ENCODE assay signal across 13 mouse cellular contexts in genomic region chr17:85608366-85609093, GRCm38 (mm10). TPM values are rescaled to one million over a fixed set of nuclear protein-coding genes. Genes with fewer than 3 reads are reported as not detected.
A peak's percentile ranks its signal among the peaks of the same experiment; 100 is the strongest.
DNase-seq lines count a peak whose midpoint lies in the region; ATAC-seq and TF ChIP-seq lines count a peak whose summit lies in the region.
"Had no signal": no experiment of that assay in that cellular context is flagged by ENCODE, and none has a peak within 500 bp of the region (broad histone marks: within the 10 kb centered on the region; RNA-seq: fewer than 3 reads in every experiment).

No protein-coding gene starts in this region.

- no peak overlapping the region for H3K4me2 ChIP-seq in hindbrain, embryonic 11.5 days (replicated peaks; ENCODE audit: low read depth, low read length)
- no peak overlapping the region for H3K4me2 ChIP-seq in hindbrain, embryonic 14.5 days (replicated peaks)
- H3K4me2 ChIP-seq in forebrain, postnatal 0 days (ENCODE audit: low read depth), result peak overlapping the region; percentile 28
- H3K4me2 ChIP-seq in neural tube, embryonic 11.5 days (ENCODE audit: low read depth), result peak overlapping the region; percentile 8; the same call in 1 of the 2 replicates
- no peak overlapping the region for H3K4me2 ChIP-seq in intestine, embryonic 16.5 days (ENCODE audit: low read depth, low read length)
- H3K4me2 ChIP-seq: lung, embryonic 14.5 days had no signal

- no peak for TF ChIP-seq CTCF in forebrain, postnatal 0 days (IDR thresholded peaks at IDR 0.05; ENCODE audit: low read depth)

- no peaks in the 10 kb centered on the region for H3K9me3 ChIP-seq in hindbrain, embryonic 11.5 days (ENCODE audit: control insufficient read depth, low read length)
- no peaks in the 10 kb centered on the region for H3K9me3 ChIP-seq in hindbrain, embryonic 14.5 days (ENCODE audit: control insufficient read depth, low read length)
- no peaks in the 10 kb centered on the region for H3K9me3 ChIP-seq in forebrain, postnatal 0 days (ENCODE audit: low read length)
- no peaks in the 10 kb centered on the region for H3K9me3 ChIP-seq in neural tube, embryonic 11.5 days (ENCODE audit: control insufficient read depth, low read length)
- no peaks in the 10 kb centered on the region for H3K9me3 ChIP-seq in intestine, embryonic 16.5 days (ENCODE audit: control insufficient read depth, low read length)

- H3K9ac ChIP-seq in hindbrain, embryonic 11.5 days (ENCODE audit: low read depth, low read length), result no peak overlapping the region
- H3K9ac ChIP-seq in hindbrain, embryonic 14.5 days, result no peak overlapping the region
- no peak overlapping the region for H3K9ac ChIP-seq in forebrain, postnatal 0 days
- H3K9ac ChIP-seq in neural tube, embryonic 11.5 days (ENCODE audit: low read length), result no peak overlapping the region
- no peak overlapping the region for H3K9ac ChIP-seq in intestine, embryonic 16.5 days (ENCODE audit: low read depth, low read length)
- H3K9ac ChIP-seq: lung, embryonic 14.5 days had no signal

- peak; percentile 27; the same call in 1 of the 2 replicates for ATAC-seq in hindbrain, embryonic 11.5 days (ENCODE audit: low FRiP score)
- ATAC-seq in hindbrain, embryonic 14.5 days (ENCODE audit: low FRiP score), result no peak
- ATAC-seq in forebrain, postnatal 0 days, result no peak
- ATAC-seq in neural tube, embryonic 11.5 days (ENCODE audit: insufficient read depth, low FRiP score, low TSS enrichment), result no peak
- ATAC-seq in intestine, embryonic 16.5 days, result no peak
- ATAC-seq: activated CD4-positive, CD25-positive, alpha-beta regulatory T cell, adult 4 months; CD4-positive, CD25-positive, alpha-beta regulatory T cell, adult 4 months had no signal

- H3K36me3 ChIP-seq in hindbrain, embryonic 11.5 days (ENCODE audit: control insufficient read depth, insufficient read depth, low read length), result no peaks in the 10 kb centered on the region
- no peaks in the 10 kb centered on the region for H3K36me3 ChIP-seq in hindbrain, embryonic 14.5 days (replicated peaks; ENCODE audit: control insufficient read depth, insufficient read depth)
- no peaks in the 10 kb centered on the region for H3K36me3 ChIP-seq in forebrain, postnatal 0 days (ENCODE audit: insufficient read depth)
- H3K36me3 ChIP-seq in neural tube, embryonic 11.5 days (ENCODE audit: control insufficient read depth, insufficient read depth, low read length), result no peaks in the 10 kb centered on the region
- H3K36me3 ChIP-seq in intestine, embryonic 16.5 days (ENCODE audit: control insufficient read depth, insufficient read depth, low read length), result no peaks in the 10 kb centered on the region

- WGBS in hindbrain, embryonic 11.5 days, result under 1% methylated on average over 42 of the region's 42 CpGs
- under 1% methylated on average over 41 of the region's 42 CpGs for WGBS in hindbrain, embryonic 14.5 days
- 6% methylated on average over 42 of the region's 42 CpGs for WGBS in forebrain, postnatal 0 days
- WGBS in neural tube, embryonic 11.5 days, result under 1% methylated on average over 41 of the region's 42 CpGs
- WGBS in intestine, embryonic 16.5 days, result 2% methylated on average over 42 of the region's 42 CpGs

- DNase-seq in hindbrain, embryonic 11.5 days (ENCODE audit: low spot score), result peak; percentile 66
- DNase-seq in hindbrain, embryonic 14.5 days (ENCODE audit: low spot score), result no peak
- DNase-seq in embryo, embryonic 10.5 days (ENCODE audit: low spot score), result peak; percentile 65
- no peak for DNase-seq in forebrain, postnatal 0 days
- peak; percentile 36 for DNase-seq in neural tube, embryonic 11.5 days (ENCODE audit: low spot score)
- no peak for DNase-seq in frontal cortex, postnatal 36 days (ENCODE audit: low spot score in 2 of 2)
- DNase-seq in cerebellum, postnatal 10 days, result no peak
- DNase-seq: lung, embryonic 14.5 days; right cerebral cortex, postnatal 14 days had no signal

- no peaks in the 10 kb centered on the region for H3K4me1 ChIP-seq in hindbrain, embryonic 11.5 days (replicated peaks; ENCODE audit: control insufficient read depth, insufficient read depth, low read length)
- H3K4me1 ChIP-seq in hindbrain, embryonic 14.5 days (replicated peaks; ENCODE audit: control insufficient read depth, insufficient read depth, low read length), result 0 out of 2 replicates have a peak, but pooled peaks cover 3% of the 10 kb centered on the region
- no peaks in the 10 kb centered on the region; the same call in 1 of the 2 replicates for H3K4me1 ChIP-seq in forebrain, postnatal 0 days (ENCODE audit: insufficient read depth)
- no peaks in the 10 kb centered on the region for H3K4me1 ChIP-seq in neural tube, embryonic 11.5 days (ENCODE audit: control insufficient read depth, insufficient read depth, low read length)
- H3K4me1 ChIP-seq in intestine, embryonic 16.5 days (ENCODE audit: control insufficient read depth, insufficient read depth, low read length), result no peaks in the 10 kb centered on the region

- H3K27me3 ChIP-seq in hindbrain, embryonic 11.5 days (ENCODE audit: control insufficient read depth, insufficient read depth, low read length), result peaks cover 86% of the 10 kb centered on the region
- peaks cover 91% of the 10 kb centered on the region for H3K27me3 ChIP-seq in hindbrain, embryonic 14.5 days (ENCODE audit: control insufficient read depth, insufficient read depth, low read length)
- peaks cover 69% of the 10 kb centered on the region for H3K27me3 ChIP-seq in forebrain, postnatal 0 days (ENCODE audit: insufficient read depth, low read length)
- H3K27me3 ChIP-seq in neural tube, embryonic 11.5 days (ENCODE audit: control insufficient read depth, insufficient read depth, low read length), result peaks cover 86% of the 10 kb centered on the region
- H3K27me3 ChIP-seq in intestine, embryonic 16.5 days (replicated peaks; ENCODE audit: control insufficient read depth, insufficient read depth, low read length), result peaks cover 82% of the 10 kb centered on the region

- no peak overlapping the region for H3K27ac ChIP-seq in hindbrain, embryonic 11.5 days (ENCODE audit: low read depth, low read length)
- no peak overlapping the region for H3K27ac ChIP-seq in hindbrain, embryonic 14.5 days
- no peak overlapping the region for H3K27ac ChIP-seq in forebrain, postnatal 0 days (ENCODE audit: low read depth, low read length)
- no peak overlapping the region for H3K27ac ChIP-seq in neural tube, embryonic 11.5 days (ENCODE audit: low read depth, low read length)
- no peak overlapping the region for H3K27ac ChIP-seq in intestine, embryonic 16.5 days (ENCODE audit: low read length)

- no peak overlapping the region for H3K4me3 ChIP-seq in hindbrain, embryonic 11.5 days (ENCODE audit: low read depth, low read length)
- H3K4me3 ChIP-seq in hindbrain, embryonic 14.5 days (replicated peaks; ENCODE audit: low read length), result no peak overlapping the region
- peak overlapping the region; percentile 11; the same call in 1 of the 2 replicates for H3K4me3 ChIP-seq in forebrain, postnatal 0 days (ENCODE audit: low read depth, low read length)
- 0 out of 2 replicates have a peak overlapping the region, but pooled peaks have one; percentile 6 for H3K4me3 ChIP-seq in neural tube, embryonic 11.5 days (ENCODE audit: low read depth, low read length)
- H3K4me3 ChIP-seq in intestine, embryonic 16.5 days (ENCODE audit: low read length), result no peak overlapping the region

RNA-seq across cellular contexts. Expression of gene Six3, which starts 4.9 kb away (rescaled TPM):
- 0.09 and 0.18 TPM in 2 replicates for polyA plus RNA-seq in hindbrain, embryonic 11.5 days (2014; fragmentation: Nextera tagmentation; extraction: Ambion mirVana)
- polyA plus RNA-seq in hindbrain, embryonic 14.5 days (2014; fragmentation: Nextera tagmentation; extraction: Ambion mirVana), result 0.52 TPM in 1 of 2 replicates, not detected in the other
- total RNA-seq in forebrain, postnatal 0 days (2014; rRNA removed), result 3.5 and 12.0 TPM in 2 replicates
- polyA plus RNA-seq in forebrain, postnatal 0 days (2015; fragmentation: Nextera tagmentation; extraction: Ambion mirVana), result 9.5 and 16.6 TPM in 2 replicates
- 0.13 and 0.19 TPM in 2 replicates for polyA plus RNA-seq in neural tube, embryonic 11.5 days (2014; fragmentation: Nextera tagmentation; extraction: Ambion mirVana)
- polyA plus RNA-seq in intestine, embryonic 16.5 days (2015; fragmentation: Nextera tagmentation; extraction: Ambion mirVana), result not detected in 2 replicates
- polyA plus RNA-seq: activated CD4-positive, CD25-positive, alpha-beta regulatory T cell, adult 4 months; heart, postnatal 0 days; lung, embryonic 14.5 days had no signal

Comparison
In these comparisons a context has a peak if more than half of its experiments do, and no peak if none do; other contexts are left out.
1. DNase-seq: peak in hindbrain, embryonic 11.5 days (single experiment), embryo, embryonic 10.5 days (single experiment) and neural tube, embryonic 11.5 days (single experiment); none in hindbrain, embryonic 14.5 days (single experiment), forebrain, postnatal 0 days (single experiment), frontal cortex, postnatal 36 days (0 of 2) and cerebellum, postnatal 10 days (0 of 2).
2. H3K4me2 ChIP-seq: peak in forebrain, postnatal 0 days (single experiment) and neural tube, embryonic 11.5 days (single experiment); none in hindbrain, embryonic 11.5 days (single experiment), hindbrain, embryonic 14.5 days (single experiment) and intestine, embryonic 16.5 days (single experiment).
3. H3K4me3 ChIP-seq: peak in forebrain, postnatal 0 days (single experiment) and neural tube, embryonic 11.5 days (single experiment); none in hindbrain, embryonic 11.5 days (single experiment), hindbrain, embryonic 14.5 days (single experiment) and intestine, embryonic 16.5 days (single experiment).